Mouse (Mus musculus) lung, postnatal 0 days (tissue): Measurements from ENCODE around the gene Gm21188.
"Not testable (repeated sequence)": the region's sequence is repeated elsewhere in the genome, so short reads cannot be mapped to it uniquely, and the experiment has no call there.

ENCODE experiments used
- CTCF ChIP-seq: IDR thresholded peaks from 2 replicates; pipeline ENCODE4 v1.5.1; 2016; ENCODE audit warnings: antibody characterized with exemption, mild to moderate bottlenecking
- EP300 ChIP-seq: IDR thresholded peaks from 2 replicates; pipeline ENCODE4 v1.6.1; 2016; ENCODE audit warnings: antibody characterized with exemption, mild to moderate bottlenecking, control low read depth

DNA sequence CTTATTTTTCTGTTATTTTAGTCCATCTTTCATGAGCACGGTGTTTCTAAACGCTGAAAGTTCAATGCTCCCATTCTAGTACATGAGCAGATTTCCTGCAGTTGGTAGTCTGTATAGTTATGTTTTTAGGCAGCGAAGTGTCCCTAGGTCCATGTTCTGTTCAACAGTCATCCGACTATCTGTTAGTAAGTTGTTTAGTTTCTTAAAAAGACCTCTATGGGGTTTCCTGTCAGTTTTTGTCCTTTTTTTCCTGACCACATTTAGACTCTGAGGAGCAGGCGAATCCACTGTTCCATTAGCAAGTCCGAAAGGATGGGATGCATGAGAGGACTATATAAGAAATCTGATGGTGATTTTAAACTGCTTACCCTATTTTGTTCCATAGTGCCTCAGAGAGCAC, 14.1 kb downstream of the Gm21188 start:
- not testable (repeated sequence) for TF ChIP-seq CTCF, EP300
